Mouse (Mus musculus) forebrain, embryonic 13.5 days (tissue): ENCODE results near the gene Atat1. TPM values are rescaled to one million over a fixed set of nuclear protein-coding genes. Genes with fewer than 3 reads are reported as not detected.

ENCODE experiments used
- ATAC-seq: fragments of 200-750 bp; cut with Nextera tagmentation; 2 replicates; pipeline ENCODE4 v1.8.0; 2017
- H3K27ac ChIP-seq: fragments of 300-500 bp; sonication (generic); 2 replicates; pipeline ENCODE4 v1.5.1; 2015; ENCODE audit warnings: inconsistent platforms, mild to moderate bottlenecking, moderate library complexity
- H3K27me3 ChIP-seq: fragments of 300-500 bp; sonication (generic); 2 replicates; pipeline ENCODE4 v1.6.1; 2015; ENCODE audit warnings: mild to moderate bottlenecking, inconsistent platforms
- H3K36me3 ChIP-seq: fragments of 300-500 bp; sonication (generic); 2 replicates; pipeline ENCODE4 v1.6.1; 2015; ENCODE audit warnings: mild to moderate bottlenecking, inconsistent platforms; ENCODE audit not compliant: poor library complexity, severe bottlenecking
- H3K4me1 ChIP-seq: fragments of 300-500 bp; sonication (generic); 2 replicates; pipeline ENCODE4 v1.6.1; 2015; ENCODE audit warnings: inconsistent platforms
- H3K4me2 ChIP-seq: fragments of 300-500 bp; sonication (generic); 2 replicates; pipeline ENCODE4 v1.6.1; 2015; ENCODE audit warnings: inconsistent platforms, mild to moderate bottlenecking, moderate library complexity
- H3K4me3 ChIP-seq: fragments of 300-500 bp; sonication (generic); 2 replicates; pipeline ENCODE4 v1.5.1; 2015; ENCODE audit warnings: mild to moderate bottlenecking, inconsistent platforms
- H3K9ac ChIP-seq: fragments of 300-500 bp; sonication (generic); 2 replicates; pipeline ENCODE4 v1.6.1; 2015; ENCODE audit warnings: mild to moderate bottlenecking, inconsistent platforms
- H3K9me3 ChIP-seq: fragments of 300-500 bp; sonication (generic); replicated peaks from 2 replicates; pipeline ENCODE4 v1.6.1; 2016; ENCODE audit warnings: inconsistent platforms
- WGBS: fragments of 180-500 bp; shearing (Covaris S2); methylation state at CpG from one replicate; pipeline ENCODE4 v1.1.7; 2015; 5-methylcytosine and 5-hydroxymethylcytosine counted together
- polyA plus RNA-seq: library from polyadenylated mRNA; unstranded; fragments of >200 nt; fragmentation: Nextera tagmentation; extraction: Ambion mirVana; gene quantifications from 2 replicates; pipeline ENCODE4 v1.2.1, GENCODE M21; 2015

Gene Atat1
- polyA plus RNA-seq, 1 experiment from 2014 or later = 331 TPM

- WGBS = under 1% methylated on average over 83 of the region's 83 CpGs
- Histone ChIP-seq H3K4me1 (peaks cover 31% of the 10 kb centered on the region), H3K9ac (peak within 1 kb of the TSS; percentile 98), H3K4me3 (peak within 1 kb of the TSS; percentile 76), H3K27ac (peak within 1 kb of the TSS; percentile 99), H3K9me3 (no peaks in the 10 kb centered on the region), H3K36me3 (peaks cover 24% of the 10 kb centered on the region; the same call in 1 of the 2 replicates), H3K4me2 (peak within 1 kb of the TSS; percentile 79), H3K27me3 (no peaks in the 10 kb centered on the region)
- ATAC-seq = peak; percentile 93
Observed at GRCm38 (mm10) chr17:35916297-35917142, 6.6 kb upstream of the Atat1 start, which contains the start of the genes Mrps18b and Ppp1r10. TSS of gene Mrps18b (minus strand) at chr17:35916389. TSS of gene Ppp1r10 (plus strand) at chr17:35916434.

- no peak; the same call in 1 of the 2 replicates for ATAC-seq
- no peaks in the 10 kb centered on the region for H3K27me3 ChIP-seq
- H3K4me1 ChIP-seq = peaks cover 23% of the 10 kb centered on the region
- peak overlapping the region; percentile 76 for H3K4me3 ChIP-seq
- H3K36me3 ChIP-seq = peaks cover 32% of the 10 kb centered on the region; the same call in 1 of the 2 replicates
- peak overlapping the region; percentile 99 for H3K27ac ChIP-seq
- 3% methylated on average over 28 of the region's 28 CpGs for WGBS
- H3K9ac ChIP-seq = peak overlapping the region; percentile 63
- peak overlapping the region; percentile 73 for H3K4me2 ChIP-seq
- H3K9me3 ChIP-seq = no peaks in the 10 kb centered on the region
Observed at GRCm38 (mm10) chr17:35915538-35916296, 5.8 kb upstream of the Atat1 start.

- H3K9ac ChIP-seq = no peak overlapping the region
- WGBS = 84% methylated on average over 6 of the region's 6 CpGs
Observed at GRCm38 (mm10) chr17:35914975-35915374, 5.1 kb upstream of the Atat1 start.

GRCm38 (mm10) chr17:35909186-35909918 lies 523 bp downstream of the Atat1 start:
- WGBS = 24% methylated on average over 20 of the region's 20 CpGs
- H3K4me2 ChIP-seq = peak overlapping the region; percentile 95
- peaks cover 25% of the 10 kb centered on the region for H3K4me1 ChIP-seq
- peak overlapping the region; percentile 85 for H3K27ac ChIP-seq
- no peaks in the 10 kb centered on the region for H3K9me3 ChIP-seq
- H3K36me3 ChIP-seq = peaks cover 72% of the 10 kb centered on the region
- peak overlapping the region; percentile 74 for H3K4me3 ChIP-seq
- H3K27me3 ChIP-seq = no peaks in the 10 kb centered on the region
- peak overlapping the region; percentile 85 for H3K9ac ChIP-seq
- ATAC-seq = peak; percentile 34

More at GRCm38 (mm10) chr17:35914975-35915374, 5.1 kb upstream of the Atat1 start:
- Histone ChIP-seq H3K36me3 (peaks cover 32% of the 10 kb centered on the region; the same call in 1 of the 2 replicates), H3K27me3 (no peaks in the 10 kb centered on the region), H3K4me3 (no peak overlapping the region), H3K9me3 (no peaks in the 10 kb centered on the region), H3K4me1 (peaks cover 15% of the 10 kb centered on the region), H3K27ac (no peak overlapping the region), H3K4me2 (peak overlapping the region; percentile 73)
- ATAC-seq = no peak

- H3K4me3 ChIP-seq = peak overlapping the region; percentile 13; the same call in 1 of the 2 replicates
- no peak for ATAC-seq
- peaks cover 25% of the 10 kb centered on the region for H3K4me1 ChIP-seq
- H3K9ac ChIP-seq = 0 out of 2 replicates have a peak overlapping the region, but pooled peaks have one; percentile 85
- H3K27me3 ChIP-seq = no peaks in the 10 kb centered on the region
- peaks cover 78% of the 10 kb centered on the region for H3K36me3 ChIP-seq
- H3K4me2 ChIP-seq = peak overlapping the region; percentile 95
- H3K9me3 ChIP-seq = no peaks in the 10 kb centered on the region
- H3K27ac ChIP-seq = no peak overlapping the region
- 84% methylated on average over 2 of the region's 2 CpGs for WGBS
Observed at GRCm38 (mm10) chr17:35907609-35908008, 2.3 kb downstream of the Atat1 start.

GRCm38 (mm10) chr17:35905587-35905986 lies 4.3 kb downstream of the Atat1 start:
- peaks cover 25% of the 10 kb centered on the region for H3K4me1 ChIP-seq
- no peak overlapping the region for H3K4me3 ChIP-seq
- no peaks in the 10 kb centered on the region for H3K27me3 ChIP-seq
- peaks cover 80% of the 10 kb centered on the region for H3K36me3 ChIP-seq
- H3K9me3 ChIP-seq = no peaks in the 10 kb centered on the region
- ATAC-seq = no peak
- no peak overlapping the region for H3K4me2 ChIP-seq
- H3K9ac ChIP-seq = no peak overlapping the region
- 98% methylated on average over 1 of the region's 1 CpGs for WGBS
- no peak overlapping the region for H3K27ac ChIP-seq

GRCm38 (mm10) chr17:35903992-35904355 lies 5.9 kb downstream of the Atat1 start:
- no peak overlapping the region for H3K4me2 ChIP-seq
- WGBS = 82% methylated on average over 4 of the region's 4 CpGs
- no peaks in the 10 kb centered on the region for H3K27me3 ChIP-seq
- H3K4me1 ChIP-seq = peaks cover 20% of the 10 kb centered on the region
- no peaks in the 10 kb centered on the region for H3K9me3 ChIP-seq
- no peak overlapping the region for H3K27ac ChIP-seq
- H3K9ac ChIP-seq = no peak overlapping the region
- no peak for ATAC-seq
- H3K36me3 ChIP-seq = peaks cover 96% of the 10 kb centered on the region
- H3K4me3 ChIP-seq = no peak overlapping the region

GRCm38 (mm10) chr17:35903343-35903991 lies 6.4 kb downstream of the Atat1 start:
- no peaks in the 10 kb centered on the region for H3K27me3 ChIP-seq
- 93% methylated on average over 9 of the region's 9 CpGs for WGBS
- no peak for ATAC-seq
- H3K9me3 ChIP-seq = no peaks in the 10 kb centered on the region
- H3K4me2 ChIP-seq = no peak overlapping the region
- H3K9ac ChIP-seq = no peak overlapping the region
- H3K36me3 ChIP-seq = peaks cover 97% of the 10 kb centered on the region
- H3K4me3 ChIP-seq = no peak overlapping the region
- no peak overlapping the region for H3K27ac ChIP-seq
- peaks cover 15% of the 10 kb centered on the region for H3K4me1 ChIP-seq

GRCm38 (mm10) chr17:35900636-35901035 lies 9.2 kb downstream of the Atat1 start:
- H3K36me3 ChIP-seq = peaks cover 77% of the 10 kb centered on the region
- peaks cover 21% of the 10 kb centered on the region for H3K4me1 ChIP-seq
- H3K4me2 ChIP-seq = no peak overlapping the region
- WGBS = 90% methylated on average over 3 of the region's 3 CpGs
- H3K27me3 ChIP-seq = no peaks in the 10 kb centered on the region
- no peak for ATAC-seq
- no peak overlapping the region for H3K9ac ChIP-seq
- H3K9me3 ChIP-seq = no peaks in the 10 kb centered on the region
- H3K27ac ChIP-seq = no peak overlapping the region
- no peak overlapping the region for H3K4me3 ChIP-seq

- peak; percentile 46 for ATAC-seq
- H3K36me3 ChIP-seq = peaks cover 69% of the 10 kb centered on the region
- peak overlapping the region; percentile 99 for H3K4me2 ChIP-seq
- peaks cover 24% of the 10 kb centered on the region for H3K4me1 ChIP-seq
- H3K27ac ChIP-seq = peak overlapping the region; percentile 48
- 45% methylated on average over 23 of the region's 23 CpGs for whole genome bisulfite sequencing
- peak overlapping the region; percentile 77 for H3K4me3 ChIP-seq
- H3K9me3 ChIP-seq = no peaks in the 10 kb centered on the region
- peak overlapping the region; percentile 87 for H3K9ac ChIP-seq
- H3K27me3 ChIP-seq = no peaks in the 10 kb centered on the region
Observed at GRCm38 (mm10) chr17:35897644-35898573, 12.0 kb downstream of the Atat1 start.
